Mouse (Mus musculus) ovary, adult 10 weeks (tissue): ENCODE data around the gene Gna15. TPM values are rescaled to one million over a fixed set of nuclear protein-coding genes. Genes with fewer than 3 reads are reported as not detected.

Source experiments
- polyA plus RNA-seq: library from polyadenylated mRNA; stranded (reverse); fragments of 350-450 nt; fragmentation: Illumina TruSeq; extraction: RNeasy Lipid Tissue Mini Kit (QIAGEN cat#74804); gene quantifications from one replicate; pipeline ENCODE4 v1.2.3, GENCODE M21; 2014

Gene Gna15
- not detected for polyA plus RNA-seq

DNA sequence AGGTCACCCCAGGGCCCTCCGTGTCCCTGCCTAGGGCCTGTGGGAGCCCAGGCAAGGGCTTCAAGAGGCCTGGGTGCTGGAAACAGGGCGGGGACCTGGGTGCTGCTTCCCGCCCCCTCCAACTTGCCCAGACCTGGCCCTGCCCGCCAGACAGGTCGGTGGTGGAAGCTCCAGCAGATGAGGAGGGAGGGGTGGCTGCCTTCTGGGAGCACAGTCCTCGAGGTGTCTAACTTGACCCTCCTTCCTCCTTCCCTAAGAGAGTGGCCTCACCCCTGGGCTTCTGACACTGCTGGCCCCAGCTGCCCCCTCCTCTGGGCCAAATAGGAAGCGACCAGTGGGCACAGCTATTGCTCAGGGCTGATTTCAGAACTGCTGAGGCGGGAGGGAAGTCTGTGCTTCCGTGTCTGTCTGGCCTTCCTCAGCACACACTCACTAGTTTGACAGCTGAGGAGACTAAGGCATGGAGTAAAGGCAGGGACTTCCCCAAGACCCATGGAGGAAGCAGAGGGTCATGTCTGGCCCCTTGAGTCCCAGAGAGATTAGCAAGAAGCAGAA, at the start of gene Gna15:
Gna15 (minus strand) TSS at position 175 of the 555 bp plus-strand sequence.

DNA sequence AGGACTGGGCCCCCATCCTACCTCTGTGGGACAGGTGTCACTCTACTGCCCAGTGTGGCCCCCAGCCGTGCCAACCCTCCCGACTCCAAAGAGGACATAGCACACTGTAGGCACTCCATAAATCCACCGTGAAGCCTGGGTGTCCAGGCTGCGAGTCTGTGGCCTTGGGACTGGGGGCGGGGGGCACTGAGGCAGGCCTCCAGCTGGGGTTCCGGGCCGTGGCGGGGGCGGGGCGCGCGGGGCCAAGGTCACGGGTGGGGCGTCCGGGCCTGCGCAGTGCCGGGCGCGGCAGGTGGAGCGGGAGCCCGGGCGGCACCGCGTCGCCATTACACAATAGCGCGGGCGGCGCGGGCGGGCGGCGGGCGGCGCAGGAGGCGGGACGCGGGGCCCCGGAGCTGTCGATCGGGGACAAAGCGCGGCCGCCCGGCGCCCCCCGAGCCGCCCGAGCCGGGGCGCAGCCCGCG, 35.2 kb upstream of the Gna15 start, which contains the start of gene Aes:
Aes (plus strand) TSS at position 326 of the 464 bp plus-strand sequence.

GRCm38 (mm10) chr10:81545161-81545747, 21.2 kb upstream of the Gna15 start, which contains the start of gene Gna11:
Gna11 (minus strand) TSS chr10:81545190.

GRCm38 (mm10) chr10:81500032-81500431, 24.0 kb downstream of the Gna15 start, which contains the start of gene S1pr4:
S1pr4 (minus strand) TSS chr10:81500132.

DNA sequence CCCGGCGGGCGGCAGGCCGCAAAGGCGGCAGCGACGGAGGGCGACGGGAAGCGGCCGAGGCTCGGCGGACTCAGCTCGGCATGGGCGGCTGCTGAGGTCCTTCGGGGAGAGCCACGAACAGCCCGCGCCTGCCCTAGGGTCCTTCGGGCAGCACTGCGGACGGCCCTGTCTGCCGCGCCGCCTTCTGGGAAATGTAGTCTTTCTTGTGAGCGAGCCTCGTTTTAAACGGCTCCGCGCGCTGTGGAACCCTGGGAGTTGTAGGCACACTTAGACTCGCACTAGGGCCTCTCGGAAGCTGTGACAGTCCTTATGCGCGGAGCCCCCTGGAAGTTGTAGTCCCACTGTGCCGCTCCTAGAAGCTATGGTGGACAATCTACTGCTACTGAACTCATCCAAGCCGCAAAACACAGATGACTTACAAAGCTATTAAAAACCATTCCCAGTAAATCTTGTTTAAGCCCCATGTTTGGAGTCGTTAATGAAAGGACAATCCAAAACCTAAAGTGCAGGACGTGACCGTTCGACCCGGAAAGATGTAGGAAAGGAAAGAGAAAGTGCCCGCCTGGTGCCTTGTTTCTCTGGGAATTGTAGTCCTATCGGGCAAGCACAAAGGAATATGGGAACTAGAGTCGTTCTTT, 27.6 kb downstream of the Gna15 start, which contains the start of gene Ncln:
Ncln (minus strand) TSS at position 129 of the 638 bp plus-strand sequence.

DNA sequence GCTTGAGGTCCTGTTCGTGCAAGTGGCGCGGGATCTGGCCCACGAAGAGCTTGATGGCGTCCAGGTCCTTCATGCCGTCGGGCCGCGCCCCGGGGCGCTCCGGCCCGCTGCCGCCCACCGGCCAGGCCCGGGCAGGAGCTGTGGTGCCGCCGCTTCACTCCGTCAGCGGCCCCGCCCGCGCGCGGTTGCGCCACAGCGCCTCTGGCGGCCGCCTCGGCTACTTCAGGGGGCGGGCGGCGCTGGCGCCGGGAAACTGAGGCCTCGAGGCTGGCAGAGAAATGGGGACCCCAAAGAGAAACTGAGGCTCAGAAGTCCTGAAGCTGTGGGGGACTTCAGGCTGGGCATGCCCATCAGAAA, 41.5 kb downstream of the Gna15 start, which contains the start of gene Celf5:
Celf5 (minus strand) TSS at position 177 of the 357 bp plus-strand sequence.

DNA sequence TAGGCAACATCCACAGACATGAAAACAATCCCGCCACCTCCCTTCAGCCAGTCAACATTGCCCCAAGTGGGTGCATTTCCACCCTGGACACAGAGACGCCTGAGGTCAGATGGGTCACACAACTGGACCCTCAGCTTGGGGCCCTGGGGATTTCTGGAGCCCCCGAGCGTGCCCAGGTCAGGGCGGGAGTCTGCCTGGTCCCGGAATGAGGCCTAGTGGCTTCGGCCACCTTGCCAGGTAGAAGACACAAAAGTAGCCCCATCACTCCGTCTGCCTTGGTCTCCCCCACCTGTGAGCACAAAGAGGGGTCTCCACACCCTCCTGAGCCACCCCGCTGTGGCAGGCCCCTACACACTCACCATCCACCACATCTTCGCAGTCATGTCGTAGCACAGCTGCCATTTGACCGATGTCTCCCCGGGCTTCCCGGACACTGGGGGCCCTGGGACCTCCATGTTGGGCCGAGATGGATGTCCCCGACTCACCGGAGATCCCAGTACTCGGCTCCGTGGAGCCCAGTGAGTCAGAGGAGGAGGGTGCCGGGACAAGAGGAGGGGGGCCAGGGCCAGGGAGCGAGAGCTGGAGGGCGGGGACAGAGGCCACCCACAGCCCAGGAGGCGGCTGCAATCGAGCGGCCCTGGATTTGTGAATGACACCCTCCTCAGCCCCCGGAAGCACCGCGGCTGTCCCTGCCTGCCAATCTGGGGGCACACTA, 68.7 kb downstream of the Gna15 start, which contains the start of gene Nfic:
Nfic (minus strand) TSS at position 455 of the 715 bp plus-strand sequence.

Other genes with a start within 250 kb of the Gna15 start
- not detected for gene Tjp3, start 232.6 kb downstream of the Gna15 start, polyA plus RNA-seq
- 2.6 TPM for gene Pip5k1c, start 231.3 kb downstream of the Gna15 start, polyA plus RNA-seq
- gene Cactin, start 203.1 kb downstream of the Gna15 start, polyA plus RNA-seq, result 0.17 TPM
- not detected for gene Tbxa2r, start 195.5 kb downstream of the Gna15 start, polyA plus RNA-seq
- not detected for gene Gipc3, start 181.0 kb downstream of the Gna15 start, polyA plus RNA-seq
- gene Hmg20b, start 173.7 kb downstream of the Gna15 start, polyA plus RNA-seq, result 4.2 TPM
- gene Mfsd12, start 166.7 kb downstream of the Gna15 start, polyA plus RNA-seq, result not detected
- gene 4930404N11Rik, start 158.4 kb downstream of the Gna15 start, polyA plus RNA-seq, result not detected
- gene Fzr1, start 145.7 kb downstream of the Gna15 start, polyA plus RNA-seq, result 0.26 TPM
- not detected for gene Dohh, start 139.8 kb downstream of the Gna15 start, polyA plus RNA-seq
- gene Gm48551, start 139.8 kb downstream of the Gna15 start, polyA plus RNA-seq, result not detected
- gene Gm48552, start 135.2 kb downstream of the Gna15 start, polyA plus RNA-seq, result 0.88 TPM
- gene Smim24, start 131.2 kb downstream of the Gna15 start, polyA plus RNA-seq, result not detected
- 14.2 TPM for gene Nfic, start 68.6 kb downstream of the Gna15 start, polyA plus RNA-seq
- gene Celf5, start 41.5 kb downstream of the Gna15 start, polyA plus RNA-seq, result not detected
- gene Ncln, start 27.8 kb downstream of the Gna15 start, polyA plus RNA-seq, result not detected
- not detected for gene S1pr4, start 24.1 kb downstream of the Gna15 start, polyA plus RNA-seq
- 1.7 TPM for gene Gna11, start 21.0 kb upstream of the Gna15 start, polyA plus RNA-seq
- gene Aes, start 35.3 kb upstream of the Gna15 start, polyA plus RNA-seq, result 10.1 TPM
- 3.3 TPM for gene Tle2, start 50.3 kb upstream of the Gna15 start, polyA plus RNA-seq
- gene Tle6, start 76.8 kb upstream of the Gna15 start, polyA plus RNA-seq, result 9.7 TPM
- 0.77 TPM for gene BC025920, start 82.0 kb upstream of the Gna15 start, polyA plus RNA-seq
- gene Sirt6, start 103.6 kb upstream of the Gna15 start, polyA plus RNA-seq, result not detected
- gene Ankrd24, start 104.3 kb upstream of the Gna15 start, polyA plus RNA-seq, result 2.0 TPM
- gene Gm10778, start 124.8 kb upstream of the Gna15 start, polyA plus RNA-seq, result 24.8 TPM
- 52.7 TPM for gene Zfp433, start 180.6 kb upstream of the Gna15 start, polyA plus RNA-seq
- 50.3 TPM for gene Gm3055, start 246.9 kb upstream of the Gna15 start, polyA plus RNA-seq